Mouse (Mus musculus) lung, adult 2 months (tissue): Measurements from ENCODE around the gene Ooep.

Source experiments
- CTCF ChIP-seq: fragments of 200-500 bp; IDR thresholded peaks from 2 replicates; pipeline ENCODE4 v1.5.1; 2011; ENCODE audit warnings: mild to moderate bottlenecking, low read length, control low read depth; ENCODE audit not compliant: insufficient read depth
- POLR2A ChIP-seq: fragments of 200-500 bp; IDR thresholded peaks from 2 replicates; pipeline ENCODE4 v1.6.1; 2011; ENCODE audit warnings: low read depth, mild to moderate bottlenecking, control low read depth, low read length, borderline replicate concordance; ENCODE audit errors: extremely low read depth

- TF ChIP-seq POLR2A, result no peak
- TF ChIP-seq CTCF, result no peak
These were observed 31.5 kb downstream of the Ooep start for GRCm38 (mm10) chr9:78347004-78347403.
